Mouse (Mus musculus) ovary, adult 2 months (tissue): ENCODE measurements around the gene 1600014C10Rik. TPM values are rescaled to one million over a fixed set of nuclear protein-coding genes. Genes with fewer than 3 reads are reported as not detected.

Experiments
- polyA plus RNA-seq: library from polyadenylated mRNA; depleted of rRNA; stranded (reverse); fragments of >200 nt; gene quantifications from 2 replicates; pipeline ENCODE4 v1.2.3, GENCODE M21; 2012; rRNA removed

Gene 1600014C10Rik
- 14.1 and 15.4 TPM in 2 replicates for polyA plus RNA-seq

GRCm38 (mm10) chr7:38182962-38183687, at the start of gene 1600014C10Rik:
TSS of gene 1600014C10Rik (plus strand) at chr7:38183217.

GRCm38 (mm10) chr7:38227900-38228298, 44.9 kb downstream of the 1600014C10Rik start, which contains the start of gene Plekhf1:
TSS of gene Plekhf1 (minus strand) at chr7:38228016.

Other genes starting within 250 kb of the 1600014C10Rik start
- gene Uri1, start 159.7 kb upstream of the 1600014C10Rik start, polyA plus RNA-seq: 11.0 and 15.0 TPM in 2 replicates
- 8.2 and 13.0 TPM in 2 replicates for gene Ccne1, start 75.7 kb upstream of the 1600014C10Rik start, polyA plus RNA-seq
- gene Plekhf1, start 44.8 kb downstream of the 1600014C10Rik start, polyA plus RNA-seq: 15.8 and 28.0 TPM in 2 replicates
- gene Pop4, start 88.2 kb downstream of the 1600014C10Rik start, polyA plus RNA-seq: 17.5 and 24.2 TPM in 2 replicates